9 mouse cellular contexts compared by ENCODE assay signal in genomic region chr4:125912444-125913049, GRCm38 (mm10).
DNase-seq lines count a peak whose midpoint lies in the region; ATAC-seq and TF ChIP-seq lines count a peak whose summit lies in the region.
"Had no signal": no experiment of that assay in that cellular context is flagged by ENCODE, and none has a peak within 500 bp of the region (broad histone marks: within the 10 kb centered on the region; RNA-seq: fewer than 3 reads in every experiment).

No protein-coding gene starts in this region.

- peak; percentile 39 to 46 (median 41); a peak in 5 of 6 replicates for TF ChIP-seq CTCF in MEL (IDR thresholded peaks at IDR 0.05 in 2 of 3, conservative IDR thresholded peaks at IDR 0.05 in 1 of 3; ENCODE audit: control insufficient read depth in 1 of 3, insufficient read depth in 1 of 3, low read depth in 2 of 3, low read length in 3 of 3, poor library complexity in 1 of 3, severe bottlenecking in 1 of 3)

- TF ChIP-seq EP300 in MEL (IDR thresholded peaks at IDR 0.05; ENCODE audit: low read depth in 1 of 2, low read length in 2 of 2): no peak

- no peak overlapping the region for H3K27ac ChIP-seq in MEL (ENCODE audit: control insufficient read depth, low read depth, low read length)
- H3K27ac ChIP-seq in kidney, embryonic 15.5 days: no peak overlapping the region
- H3K27ac ChIP-seq in limb, embryonic 13.5 days: no peak overlapping the region
- H3K27ac ChIP-seq: stomach, embryonic 15.5 days had no signal

- H3K36me3 ChIP-seq in MEL (ENCODE audit: control insufficient read depth in 1 of 2, insufficient read depth in 2 of 2, low read length in 2 of 2): no peaks in the 10 kb centered on the region
- H3K36me3 ChIP-seq in kidney, embryonic 15.5 days: no peaks in the 10 kb centered on the region
- no peaks in the 10 kb centered on the region for H3K36me3 ChIP-seq in limb, embryonic 13.5 days
- H3K36me3 ChIP-seq: stomach, embryonic 15.5 days had no signal

- H3K27me3 ChIP-seq in MEL (ENCODE audit: control insufficient read depth in 1 of 2, insufficient read depth in 2 of 2, low read length in 2 of 2): no peaks in the 10 kb centered on the region
- peaks cover 43% of the 10 kb centered on the region for H3K27me3 ChIP-seq in kidney, embryonic 15.5 days
- peaks cover 88% of the 10 kb centered on the region for H3K27me3 ChIP-seq in limb, embryonic 13.5 days

- DNase-seq in 3134 (ENCODE audit: extremely low read depth, insufficient read length, low spot score): peak; percentile 19
- peak; percentile 28 for DNase-seq in MEL (ENCODE audit: low read depth, low spot score)
- peak; percentile 31 for DNase-seq in cerebellum, adult 9-11 months
- DNase-seq in frontal cortex, postnatal 14 days (ENCODE audit: low spot score in 2 of 2): peak; percentile 27 to 55
- peak; percentile 9 to 34 for DNase-seq in natural killer cell, adult 2 months (ENCODE audit: low spot score in 2 of 2)
- peak; percentile 16 to 35 for DNase-seq in urinary bladder, postnatal 36 days (ENCODE audit: low spot score in 2 of 2)

- H3K9ac ChIP-seq in MEL (ENCODE audit: control insufficient read depth, low read depth, low read length, poor library complexity, severe bottlenecking): no peak overlapping the region
- no peak overlapping the region for H3K9ac ChIP-seq in kidney, embryonic 15.5 days
- H3K9ac ChIP-seq in limb, embryonic 13.5 days: no peak overlapping the region
- H3K9ac ChIP-seq: stomach, embryonic 15.5 days had no signal

- 25% methylated on average over 8 of the region's 8 CpGs for WGBS in kidney, embryonic 15.5 days
- 20% methylated on average over 8 of the region's 8 CpGs for WGBS in limb, embryonic 13.5 days

- TF ChIP-seq RAD21 in MEL (IDR thresholded peaks at IDR 0.05; ENCODE audit: low read depth, low read length): no peak

- H3K4me2 ChIP-seq in kidney, embryonic 15.5 days: no peak overlapping the region
- no peak overlapping the region for H3K4me2 ChIP-seq in limb, embryonic 13.5 days (replicated peaks)
- H3K4me2 ChIP-seq: stomach, embryonic 15.5 days had no signal

- no peaks in the 10 kb centered on the region for H3K79me2 ChIP-seq in MEL (ENCODE audit: control insufficient read depth, insufficient read depth, low read length, poor library complexity)

- no peak for TF ChIP-seq POLR2A in MEL (IDR thresholded peaks at IDR 0.05; ENCODE audit: control insufficient read depth in 1 of 2, insufficient read depth in 1 of 2, low read depth in 1 of 2, low read length in 2 of 2, poor library complexity in 1 of 2)

- H3K4me1 ChIP-seq in MEL (ENCODE audit: control insufficient read depth in 1 of 2, insufficient read depth in 2 of 2, low read length in 2 of 2): no peaks in the 10 kb centered on the region
- H3K4me1 ChIP-seq in kidney, embryonic 15.5 days: peaks cover 28% of the 10 kb centered on the region
- peaks cover 15% of the 10 kb centered on the region for H3K4me1 ChIP-seq in limb, embryonic 13.5 days
- H3K4me1 ChIP-seq: stomach, embryonic 15.5 days had no signal

- H3K9me3 ChIP-seq in MEL (replicated peaks; ENCODE audit: insufficient read depth, low read length): no peaks in the 10 kb centered on the region
- H3K9me3 ChIP-seq in kidney, embryonic 15.5 days (replicated peaks): no peaks in the 10 kb centered on the region
- H3K9me3 ChIP-seq in limb, embryonic 13.5 days: no peaks in the 10 kb centered on the region
- H3K9me3 ChIP-seq: stomach, embryonic 15.5 days had no signal

- H3K4me3 ChIP-seq in MEL (ENCODE audit: control insufficient read depth in 1 of 2, insufficient read depth in 1 of 2, low read depth in 2 of 2, low read length in 2 of 2): no peak overlapping the region
- no peak overlapping the region for H3K4me3 ChIP-seq in kidney, embryonic 15.5 days (replicated peaks)
- no peak overlapping the region for H3K4me3 ChIP-seq in limb, embryonic 13.5 days
- H3K4me3 ChIP-seq: stomach, embryonic 15.5 days had no signal

- ATAC-seq in kidney, embryonic 15.5 days (replicated peaks; ENCODE audit: low FRiP score): peak; percentile 20; the same call in 1 of the 2 replicates
- ATAC-seq in limb, embryonic 13.5 days (ENCODE audit: low FRiP score, low read depth): 0 out of 2 replicates have a peak, but pooled peaks have one; percentile 19

TF ChIP-seq in MEL, 35 proteins besides CTCF, POLR2A, EP300 and RAD21:
- TF ChIP-seq USF1 (IDR thresholded peaks at IDR 0.05; ENCODE audit: low read depth, low read length) (no peak), SMC3 (IDR thresholded peaks at IDR 0.05; ENCODE audit: low read depth, low read length) (peak; percentile 17; the same call in 1 of the 2 replicates)
TF ChIP-seq in MEL: peak in this region for 1.
